Mouse (Mus musculus): Measurements from ENCODE around the gene St8sia4.

- TF ChIP-seq CTCF (conservative IDR thresholded peaks at IDR 0.05; ENCODE audit: low read length) (no peak), NANOG (IDR thresholded peaks at IDR 0.05; ENCODE audit: borderline replicate concordance, low read length) (no peak)
Measured at GRCm38 (mm10) chr1:95624376-95624775, 43.0 kb downstream of the St8sia4 start.
